ENCODE assay signal across 9 mouse cellular contexts in the genomic region with DNA sequence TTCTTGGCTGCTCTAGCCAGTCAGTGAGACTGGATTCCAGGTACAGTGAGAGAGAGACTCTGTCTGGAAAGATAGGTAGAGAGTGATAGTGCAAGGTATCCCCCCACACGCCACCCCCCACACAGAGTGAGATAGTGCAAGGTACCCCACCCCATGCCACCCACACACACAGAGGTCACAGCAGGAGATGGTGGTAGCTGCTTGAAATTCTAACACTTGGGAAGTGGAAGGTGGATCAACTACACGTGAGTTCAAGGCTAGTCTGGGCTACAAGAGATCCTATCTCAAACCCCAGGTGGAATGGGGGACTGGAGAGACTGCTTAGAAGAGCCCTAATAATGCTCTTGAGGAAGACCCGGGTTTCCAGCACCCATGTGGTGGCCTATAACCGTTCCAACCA. TPM values are rescaled to one million over a fixed set of nuclear protein-coding genes. Genes with fewer than 3 reads are reported as not detected.
A peak's percentile ranks its signal among the peaks of the same experiment; 100 is the strongest.
DNase-seq lines count a peak whose midpoint lies in the region; ATAC-seq and TF ChIP-seq lines count a peak whose summit lies in the region.
"Had no signal": no experiment of that assay in that cellular context is flagged by ENCODE, and none has a peak within 500 bp of the region (broad histone marks: within the 10 kb centered on the region; RNA-seq: fewer than 3 reads in every experiment).

No protein-coding gene starts in this region.

- H3K9ac ChIP-seq in lung, postnatal 0 days (replicated peaks; ENCODE audit: low read depth): peak overlapping the region; percentile 68
- peak overlapping the region; percentile 61 for H3K9ac ChIP-seq in forebrain, embryonic 12.5 days
- H3K9ac ChIP-seq in limb, embryonic 14.5 days (ENCODE audit: low read depth, low read length, severe bottlenecking): peak overlapping the region; percentile 72
- H3K9ac ChIP-seq in stomach, embryonic 15.5 days: peak overlapping the region; percentile 63; the same call in 1 of the 2 replicates

- no peak for ATAC-seq in lung, postnatal 0 days
- no peak for ATAC-seq in forebrain, embryonic 12.5 days (ENCODE audit: low FRiP score)
- ATAC-seq in limb, embryonic 14.5 days (ENCODE audit: low FRiP score, low read depth): no peak
- no peak for ATAC-seq in stomach, embryonic 15.5 days (ENCODE audit: insufficient read depth, low FRiP score, low read depth)
- ATAC-seq in monocyte, adult 5-6 weeks (replicated peaks; ENCODE audit: insufficient number of reproducible peaks, low FRiP score, low TSS enrichment, poor library complexity, severe bottlenecking): no peak

- peak overlapping the region; percentile 70; the same call in 1 of the 2 replicates for H3K4me3 ChIP-seq in lung, postnatal 0 days (ENCODE audit: low read depth, low read length)
- H3K4me3 ChIP-seq in forebrain, embryonic 12.5 days (replicated peaks): peak overlapping the region; percentile 69
- H3K4me3 ChIP-seq in limb, embryonic 14.5 days (replicated peaks; ENCODE audit: low read length): peak overlapping the region; percentile 63
- H3K4me3 ChIP-seq in stomach, embryonic 15.5 days (replicated peaks): peak overlapping the region; percentile 85

- DNase-seq in lung, postnatal 0 days (ENCODE audit: low spot score): no peak
- no peak for DNase-seq in lung, postnatal 25 days (ENCODE audit: low spot score)
- no peak for DNase-seq in limb, embryonic 14.5 days (ENCODE audit: low spot score)
- no peak for DNase-seq in right cerebral cortex, postnatal 36 days (ENCODE audit: low spot score in 2 of 2)
- DNase-seq in kidney, adult 9 months: no peak
- DNase-seq: right cerebral cortex, postnatal 25 days had no signal

- TF ChIP-seq POLR2A in limb, embryonic 14.5 days (IDR thresholded peaks at IDR 0.05; ENCODE audit: borderline replicate concordance, extremely low read depth, insufficient read depth, insufficient read length): no peak

- no peaks in the 10 kb centered on the region for H3K36me3 ChIP-seq in lung, postnatal 0 days (ENCODE audit: insufficient read depth, low read length)
- peaks cover 14% of the 10 kb centered on the region for H3K36me3 ChIP-seq in forebrain, embryonic 12.5 days (replicated peaks)
- peaks cover 25% of the 10 kb centered on the region for H3K36me3 ChIP-seq in limb, embryonic 14.5 days (ENCODE audit: control insufficient read depth, insufficient read depth, low read length)
- H3K36me3 ChIP-seq in stomach, embryonic 15.5 days: 0 out of 2 replicates have a peak, but pooled peaks cover 4% of the 10 kb centered on the region

- no peak for TF ChIP-seq EP300 in lung, postnatal 0 days (IDR thresholded peaks at IDR 0.05)

- TF ChIP-seq CTCF in lung, postnatal 0 days (IDR thresholded peaks at IDR 0.05): no peak

- no peaks in the 10 kb centered on the region for H3K9me3 ChIP-seq in lung, postnatal 0 days (ENCODE audit: low read length)
- H3K9me3 ChIP-seq in forebrain, embryonic 12.5 days: no peaks in the 10 kb centered on the region
- H3K9me3 ChIP-seq in limb, embryonic 14.5 days (ENCODE audit: control insufficient read depth, low read length): no peaks in the 10 kb centered on the region
- H3K9me3 ChIP-seq in stomach, embryonic 15.5 days: no peaks in the 10 kb centered on the region

- no peaks in the 10 kb centered on the region for H3K27me3 ChIP-seq in lung, postnatal 0 days (replicated peaks; ENCODE audit: insufficient read depth, low read length)
- no peaks in the 10 kb centered on the region for H3K27me3 ChIP-seq in forebrain, embryonic 12.5 days
- H3K27me3 ChIP-seq in limb, embryonic 14.5 days (ENCODE audit: control insufficient read depth, insufficient read depth, low read length): no peaks in the 10 kb centered on the region
- no peaks in the 10 kb centered on the region for H3K27me3 ChIP-seq in stomach, embryonic 15.5 days (replicated peaks)

- peak overlapping the region; percentile 92; the same call in 1 of the 2 replicates for H3K27ac ChIP-seq in lung, postnatal 0 days (ENCODE audit: low read length)
- H3K27ac ChIP-seq in forebrain, embryonic 12.5 days: no peak overlapping the region
- H3K27ac ChIP-seq in limb, embryonic 14.5 days (replicated peaks; ENCODE audit: low read depth, low read length): no peak overlapping the region
- H3K27ac ChIP-seq in stomach, embryonic 15.5 days: no peak overlapping the region; the same call in 1 of the 2 replicates

- WGBS in lung, postnatal 0 days: 45% methylated on average over 4 of the region's 4 CpGs
- 57% methylated on average over 4 of the region's 4 CpGs for WGBS in forebrain, embryonic 12.5 days
- 37% methylated on average over 4 of the region's 4 CpGs for WGBS in limb, embryonic 14.5 days
- 42% methylated on average over 4 of the region's 4 CpGs for WGBS in stomach, embryonic 15.5 days

- peak overlapping the region; percentile 68 for H3K4me2 ChIP-seq in lung, postnatal 0 days (replicated peaks; ENCODE audit: low read depth, low read length)
- H3K4me2 ChIP-seq in forebrain, embryonic 12.5 days: peak overlapping the region; percentile 72
- peak overlapping the region; percentile 56 for H3K4me2 ChIP-seq in limb, embryonic 14.5 days (replicated peaks; ENCODE audit: low read depth, low read length, severe bottlenecking)
- H3K4me2 ChIP-seq in stomach, embryonic 15.5 days: peak overlapping the region; percentile 78

- peaks cover 4% of the 10 kb centered on the region for H3K4me1 ChIP-seq in lung, postnatal 0 days (ENCODE audit: insufficient read depth, low read depth, low read length)
- H3K4me1 ChIP-seq in forebrain, embryonic 12.5 days: peaks cover 25% of the 10 kb centered on the region
- H3K4me1 ChIP-seq in limb, embryonic 14.5 days (ENCODE audit: control insufficient read depth, insufficient read depth, low read length): peaks cover 11% of the 10 kb centered on the region; the same call in 1 of the 2 replicates
- H3K4me1 ChIP-seq in stomach, embryonic 15.5 days: peaks cover 9% of the 10 kb centered on the region

RNA-seq across cellular contexts. Expression of a gene that starts 0.8 kb away (rescaled TPM):
- 26.1 and 26.6 TPM in 2 replicates for polyA plus RNA-seq in lung, postnatal 0 days (2015; fragmentation: Nextera tagmentation; extraction: Ambion mirVana)
- 4.7 and 5.1 TPM in 2 replicates for polyA plus RNA-seq in forebrain, embryonic 12.5 days (2016; fragmentation: Nextera tagmentation; extraction: Ambion mirVana)
- 1.9 and 2.4 TPM in 2 replicates for polyA plus RNA-seq in limb, embryonic 14.5 days (2012; rRNA removed)
- polyA plus RNA-seq in limb, embryonic 14.5 days (2014; fragmentation: Nextera tagmentation; extraction: Ambion mirVana): 10.4 and 12.2 TPM in 2 replicates
- 12.1 and 15.0 TPM in 2 replicates for polyA plus RNA-seq in stomach, embryonic 15.5 days (2015; fragmentation: Nextera tagmentation; extraction: Ambion mirVana)
- total RNA-seq in monocyte, adult 5-6 weeks (2017): 21.3 to 32.3 TPM (median 25.1 TPM) in 3 replicates

RNA-seq across cellular contexts. Expression of a gene that starts 1.1 kb away (rescaled TPM):
- 217 and 233 TPM in 2 replicates for polyA plus RNA-seq in lung, postnatal 0 days (2015; fragmentation: Nextera tagmentation; extraction: Ambion mirVana)
- polyA plus RNA-seq in forebrain, embryonic 12.5 days (2016; fragmentation: Nextera tagmentation; extraction: Ambion mirVana): 313 and 317 TPM in 2 replicates
- 45.1 and 89.7 TPM in 2 replicates for polyA plus RNA-seq in limb, embryonic 14.5 days (2012; rRNA removed)
- 367 and 372 TPM in 2 replicates for polyA plus RNA-seq in limb, embryonic 14.5 days (2014; fragmentation: Nextera tagmentation; extraction: Ambion mirVana)
- 368 and 394 TPM in 2 replicates for polyA plus RNA-seq in stomach, embryonic 15.5 days (2015; fragmentation: Nextera tagmentation; extraction: Ambion mirVana)
- 42.8 to 84.2 TPM (median 45.9 TPM) in 3 replicates for total RNA-seq in monocyte, adult 5-6 weeks (2017)

RNA-seq across cellular contexts. Expression of a gene that starts 9.2 kb away (rescaled TPM):
- 3.8 and 4.5 TPM in 2 replicates for polyA plus RNA-seq in lung, postnatal 0 days (2015; fragmentation: Nextera tagmentation; extraction: Ambion mirVana)
- polyA plus RNA-seq in forebrain, embryonic 12.5 days (2016; fragmentation: Nextera tagmentation; extraction: Ambion mirVana): 4.2 and 5.4 TPM in 2 replicates
- 4.4 and 8.1 TPM in 2 replicates for polyA plus RNA-seq in limb, embryonic 14.5 days (2012; rRNA removed)
- polyA plus RNA-seq in limb, embryonic 14.5 days (2014; fragmentation: Nextera tagmentation; extraction: Ambion mirVana): 2.5 and 3.2 TPM in 2 replicates
- 2.5 and 2.7 TPM in 2 replicates for polyA plus RNA-seq in stomach, embryonic 15.5 days (2015; fragmentation: Nextera tagmentation; extraction: Ambion mirVana)
- total RNA-seq in monocyte, adult 5-6 weeks (2017): 18.8 to 34.8 TPM (median 27.8 TPM) in 3 replicates

RNA-seq across cellular contexts. Expression of a gene that starts 9.3 kb away (rescaled TPM):
- 140 and 149 TPM in 2 replicates for polyA plus RNA-seq in lung, postnatal 0 days (2015; fragmentation: Nextera tagmentation; extraction: Ambion mirVana)
- 352 and 361 TPM in 2 replicates for polyA plus RNA-seq in forebrain, embryonic 12.5 days (2016; fragmentation: Nextera tagmentation; extraction: Ambion mirVana)
- polyA plus RNA-seq in limb, embryonic 14.5 days (2012; rRNA removed): 114 and 153 TPM in 2 replicates
- polyA plus RNA-seq in limb, embryonic 14.5 days (2014; fragmentation: Nextera tagmentation; extraction: Ambion mirVana): 267 and 270 TPM in 2 replicates
- 248 and 251 TPM in 2 replicates for polyA plus RNA-seq in stomach, embryonic 15.5 days (2015; fragmentation: Nextera tagmentation; extraction: Ambion mirVana)
- 162 to 183 TPM (median 162 TPM) in 3 replicates for total RNA-seq in monocyte, adult 5-6 weeks (2017)

RNA-seq across cellular contexts. Expression of a gene that starts 26.3 kb away (rescaled TPM):
- polyA plus RNA-seq in lung, postnatal 0 days (2015; fragmentation: Nextera tagmentation; extraction: Ambion mirVana): 21.2 and 27.9 TPM in 2 replicates
- 2.8 and 3.2 TPM in 2 replicates for polyA plus RNA-seq in forebrain, embryonic 12.5 days (2016; fragmentation: Nextera tagmentation; extraction: Ambion mirVana)
- 3.2 and 4.4 TPM in 2 replicates for polyA plus RNA-seq in limb, embryonic 14.5 days (2012; rRNA removed)
- polyA plus RNA-seq in limb, embryonic 14.5 days (2014; fragmentation: Nextera tagmentation; extraction: Ambion mirVana): 2.3 and 5.8 TPM in 2 replicates
- 2.7 and 4.0 TPM in 2 replicates for polyA plus RNA-seq in stomach, embryonic 15.5 days (2015; fragmentation: Nextera tagmentation; extraction: Ambion mirVana)
- 1.2 to 4.5 TPM (median 1.8 TPM) in 3 replicates for total RNA-seq in monocyte, adult 5-6 weeks (2017)
